Mouse (Mus musculus): Measurements from ENCODE around the gene Trim12a.
"Not testable (repeated sequence)": the region's sequence is repeated elsewhere in the genome, so short reads cannot be mapped to it uniquely, and the experiment has no call there.

The Trim12a gene

GRCm38 (mm10) chr7:104315369-104316080 is at the start of gene Trim12a:
Gene Trim12a, minus strand, starts transcription at chr7:104315466.
- DNase-seq (ENCODE audit: low spot score in 2 of 2), result not testable (repeated sequence)

GRCm38 (mm10) chr7:104353600-104353967 is 38.3 kb upstream of the Trim12a start:
- DNase-seq (ENCODE audit: low spot score in 2 of 2), result no peak

DNA sequence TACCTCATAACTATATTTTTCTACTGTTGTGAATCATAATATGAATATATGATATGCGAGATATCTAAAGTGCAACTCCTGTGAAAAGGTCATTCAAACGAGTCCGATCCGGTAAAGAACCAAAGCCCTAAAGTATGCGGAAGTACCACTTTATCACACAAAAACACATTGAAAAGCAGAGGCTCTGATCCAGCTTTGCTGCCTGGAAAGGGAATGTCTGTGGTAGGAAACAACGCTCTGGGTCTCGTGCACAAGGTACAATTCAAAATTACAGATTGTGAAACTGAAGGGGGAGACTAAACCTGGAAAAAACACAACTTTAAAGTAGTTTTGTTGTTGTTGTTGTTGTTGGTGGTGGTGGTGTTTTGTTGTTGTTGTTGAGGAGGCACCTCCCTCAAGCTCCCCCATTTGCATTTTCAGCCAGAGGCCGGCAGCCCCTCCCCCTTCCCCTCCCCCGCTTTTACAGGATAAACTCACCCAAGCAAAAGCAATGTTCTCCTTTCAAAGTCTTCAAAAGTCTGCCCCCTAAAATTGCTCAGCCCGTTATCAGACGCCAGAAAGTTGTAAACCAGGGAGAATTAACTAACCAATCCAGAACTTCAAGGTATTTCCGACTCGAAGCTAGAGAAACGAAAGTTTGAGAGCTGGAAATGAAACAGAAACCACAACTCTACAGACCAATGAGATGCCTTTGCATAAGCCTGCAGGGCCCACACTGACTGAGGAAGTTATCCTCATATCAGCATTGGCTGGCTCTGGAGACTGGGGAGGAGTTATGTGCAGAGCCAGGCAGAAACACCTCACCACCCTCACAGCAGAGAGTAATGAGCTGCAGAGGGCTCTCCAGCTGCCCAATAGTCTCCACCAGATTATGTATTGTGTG is 37.7 kb upstream of the Trim12a start, which contains the start of gene Trim12c:
Trim12c (minus strand) TSS at position 646 of the 883 bp plus-strand sequence.
- DNase-seq (ENCODE audit: low spot score in 2 of 2), result peak; percentile 36 to 38

DNA sequence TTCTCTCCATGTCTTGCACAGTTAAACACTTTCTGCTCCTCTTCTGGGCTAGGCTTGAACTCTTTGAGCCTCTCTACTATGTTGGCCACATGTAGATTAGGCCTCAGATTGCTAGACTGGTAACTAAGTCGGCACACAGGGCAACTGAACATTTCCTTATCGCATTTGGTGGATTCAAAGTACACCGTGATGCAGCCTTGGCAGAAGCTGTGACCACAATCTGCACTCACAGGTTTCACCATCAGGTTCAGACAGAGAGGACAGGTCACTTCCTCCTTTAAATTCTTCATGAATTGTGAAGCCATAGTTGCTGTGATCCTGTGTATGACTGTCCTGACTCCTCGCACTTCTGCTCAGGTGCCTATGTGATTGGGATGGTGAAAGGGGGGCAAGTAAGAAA is 32.8 kb upstream of the Trim12a start:
- DNase-seq (ENCODE audit: low spot score in 2 of 2), result not testable (repeated sequence)

DNA sequence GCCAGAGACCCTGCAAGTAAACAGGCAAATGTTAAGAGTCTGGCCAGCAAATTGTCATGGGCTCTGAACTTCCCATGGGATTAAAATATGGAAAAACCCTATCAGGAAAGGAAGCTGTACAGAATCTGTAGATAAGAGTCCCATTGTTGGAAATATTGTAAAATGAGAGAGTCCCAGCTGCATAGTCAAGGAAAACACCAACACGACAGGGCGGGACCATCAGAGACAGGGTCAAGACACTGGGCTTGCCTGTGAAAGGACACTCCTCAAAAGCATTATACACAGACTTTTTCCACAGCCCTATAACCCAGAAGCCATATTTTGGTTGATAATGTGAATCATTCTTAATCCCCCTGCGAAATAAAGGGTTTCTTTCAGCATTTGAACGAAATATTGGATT is 25.5 kb upstream of the Trim12a start:
- not testable (repeated sequence) for DNase-seq (ENCODE audit: low spot score in 2 of 2)

DNA sequence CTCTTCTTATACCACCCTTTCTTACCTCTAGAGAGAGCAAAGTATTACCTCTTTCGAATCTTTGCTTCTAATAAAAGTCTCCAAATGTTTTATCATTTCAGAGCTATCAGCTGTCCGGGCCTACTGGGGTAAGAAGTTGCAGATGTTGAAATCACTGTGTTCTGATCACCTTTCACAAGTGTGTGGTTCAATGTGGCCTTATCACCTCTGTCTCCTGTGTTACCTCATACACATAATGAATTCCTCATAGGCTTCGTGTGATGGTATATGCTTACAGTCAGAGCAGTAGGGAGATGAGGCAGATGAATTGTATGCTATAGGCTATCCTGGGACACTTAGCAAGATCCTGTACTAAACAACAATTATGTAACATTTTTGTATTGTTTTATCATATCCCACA is 20.3 kb upstream of the Trim12a start:
- DNase-seq (ENCODE audit: low spot score in 2 of 2), result not testable (repeated sequence)

- not testable (repeated sequence) for DNase-seq (ENCODE audit: low spot score in 2 of 2)
Measured at GRCm38 (mm10) chr7:104329171-104329570, 13.9 kb upstream of the Trim12a start, which contains the start of gene Trim34b. Gene Trim34b, plus strand, starts transcription at chr7:104329471.

GRCm38 (mm10) chr7:104322028-104322427 is 6.8 kb upstream of the Trim12a start:
- DNase-seq (ENCODE audit: low spot score in 2 of 2), result no peak

DNA sequence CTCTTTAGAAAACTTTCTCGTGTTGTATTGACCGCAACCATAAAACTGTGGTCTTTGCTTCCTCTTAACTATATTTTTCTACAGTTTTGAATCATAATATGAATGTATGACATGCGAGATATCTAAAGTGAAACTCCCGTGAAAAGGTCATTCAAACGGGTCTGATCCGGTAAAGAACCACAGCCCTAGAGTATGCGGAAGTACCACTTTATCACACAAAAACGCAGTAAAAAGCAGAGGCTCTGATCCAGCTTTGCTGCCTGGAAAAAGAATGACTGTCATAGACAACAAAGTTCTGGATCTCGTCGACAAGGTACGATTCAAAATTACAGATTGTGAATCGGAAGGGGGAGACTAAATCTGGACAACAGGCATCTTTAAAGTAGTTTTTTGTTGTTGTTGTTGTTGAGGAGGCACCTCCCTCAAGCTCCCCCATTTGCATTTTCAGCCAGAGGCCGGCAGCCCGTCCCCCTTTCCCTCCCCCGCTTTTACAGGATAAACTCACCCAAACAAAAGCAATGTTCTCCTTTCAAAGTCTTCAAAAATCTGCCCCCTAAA is 391 bp downstream of the Trim12a start:
- no peak for DNase-seq (ENCODE audit: low spot score in 2 of 2)

- DNase-seq (ENCODE audit: low spot score in 2 of 2), result no peak
Measured at GRCm38 (mm10) chr7:104291638-104292400, 23.4 kb downstream of the Trim12a start.

- no peak for DNase-seq (ENCODE audit: low spot score in 2 of 2)
Measured at GRCm38 (mm10) chr7:104290641-104291040, 24.6 kb downstream of the Trim12a start.

- DNase-seq (ENCODE audit: low spot score in 2 of 2), result not testable (repeated sequence)
Measured at GRCm38 (mm10) chr7:104287576-104288443, 27.5 kb downstream of the Trim12a start, which contains the start of gene Trim5. Gene Trim5, minus strand, starts transcription at chr7:104288094.

- DNase-seq (ENCODE audit: low spot score in 2 of 2), result not testable (repeated sequence)
Measured at GRCm38 (mm10) chr7:104279361-104279760, 35.9 kb downstream of the Trim12a start.

DNA sequence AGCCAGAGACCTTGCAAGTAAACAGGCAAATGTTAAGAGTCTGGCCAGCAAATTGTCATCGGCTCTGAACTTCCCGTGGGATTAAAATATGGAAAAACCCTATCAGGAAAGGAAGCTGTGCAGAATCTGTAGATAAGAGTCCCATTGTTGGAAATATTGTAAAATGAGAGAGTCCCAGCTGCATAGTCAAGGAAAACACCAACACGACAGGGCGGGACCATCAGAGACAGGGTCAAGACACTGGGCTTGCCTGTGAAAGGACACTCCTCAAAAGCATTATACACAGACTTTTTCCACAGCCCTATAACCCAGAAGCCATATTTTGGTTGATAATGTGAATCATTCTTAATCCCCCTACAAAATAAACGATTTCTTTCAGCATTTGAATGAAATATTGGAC is 49.9 kb downstream of the Trim12a start:
- not testable (repeated sequence) for DNase-seq (ENCODE audit: low spot score in 2 of 2)

DNA sequence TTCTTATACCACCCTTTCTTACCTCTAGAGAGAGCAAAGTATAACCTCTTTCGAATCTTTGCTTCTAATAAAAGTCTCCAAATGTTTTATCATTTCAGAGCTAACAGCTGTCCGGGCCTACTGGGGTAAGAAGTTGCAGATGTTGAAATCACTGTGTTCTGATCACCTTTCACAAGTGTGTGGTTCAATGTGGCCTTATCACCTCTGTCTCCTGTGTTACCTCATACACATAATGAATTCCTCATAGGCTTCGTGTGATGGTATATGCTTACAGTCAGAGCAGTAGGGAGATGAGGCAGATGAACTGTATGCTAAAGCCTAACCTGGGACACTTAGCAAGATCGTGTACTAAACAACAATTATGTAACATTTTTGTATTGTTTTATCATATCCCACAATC is 54.9 kb downstream of the Trim12a start:
- not testable (repeated sequence) for DNase-seq (ENCODE audit: low spot score in 2 of 2)

Measured in right cerebral cortex, postnatal 10 days (tissue).